17 mouse cellular contexts compared by ENCODE assay signal in the genomic region with DNA sequence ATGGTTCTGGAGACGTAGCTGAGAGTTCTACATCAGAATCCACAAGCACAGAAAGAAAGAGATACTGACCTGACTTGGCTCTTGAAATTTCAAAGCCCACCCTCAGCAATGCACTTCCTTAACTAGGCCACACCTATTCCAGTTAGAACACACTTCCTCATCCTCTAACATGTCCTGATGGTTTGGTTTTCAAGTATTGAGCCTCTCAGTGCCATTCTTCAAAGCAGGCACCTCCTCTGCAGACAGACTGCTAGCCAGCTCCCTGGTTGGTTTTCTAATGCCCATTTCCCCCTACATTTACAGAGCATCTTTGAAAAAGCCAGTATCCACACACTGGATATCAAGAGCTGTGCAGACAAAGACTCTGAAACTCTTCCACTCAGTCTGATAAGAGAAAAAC. TPM values are rescaled to one million over a fixed set of nuclear protein-coding genes. Genes with fewer than 3 reads are reported as not detected.
DNase-seq lines count a peak whose midpoint lies in the region; ATAC-seq and TF ChIP-seq lines count a peak whose summit lies in the region.
"Had no signal": no experiment of that assay in that cellular context is flagged by ENCODE, and none has a peak within 500 bp of the region (broad histone marks: within the 10 kb centered on the region; RNA-seq: fewer than 3 reads in every experiment).

No protein-coding gene starts in this region.

- no peak overlapping the region for H3K9ac ChIP-seq in liver, embryonic 15.5 days
- H3K9ac ChIP-seq: embryonic facial prominence, embryonic 13.5 days; forebrain, embryonic 13.5 days; hindbrain, embryonic 15.5 days had no signal

- no peak for ATAC-seq in G1E (ENCODE audit: extremely low read depth, insufficient number of reproducible peaks, low FRiP score, poor library complexity, severe bottlenecking)
- ATAC-seq in liver, embryonic 15.5 days (ENCODE audit: insufficient read depth) = no peak
- ATAC-seq: forebrain, embryonic 13.5 days; lung, postnatal 0 days; midbrain, embryonic 16.5 days had no signal

- H3K4me3 ChIP-seq in spleen, adult 2 months (ENCODE audit: extremely low read depth, insufficient read depth, insufficient read length) = peak overlapping the region; percentile 83
- H3K4me3 ChIP-seq in G1E (ENCODE audit: low read depth, low read length) = peak overlapping the region; percentile 53
- peak overlapping the region; percentile 23 for H3K4me3 ChIP-seq in liver, embryonic 15.5 days (replicated peaks)
- H3K4me3 ChIP-seq in small intestine, adult 2 months (ENCODE audit: low read depth, low read length) = no peak overlapping the region
- H3K4me3 ChIP-seq in kidney, adult 2 months (ENCODE audit: insufficient read depth, low read depth, low read length) = no peak overlapping the region
- H3K4me3 ChIP-seq: embryonic facial prominence, embryonic 13.5 days; forebrain, embryonic 13.5 days; hindbrain, embryonic 15.5 days had no signal

- H3K4me1 ChIP-seq in spleen, adult 2 months (ENCODE audit: control insufficient read depth, insufficient read depth, insufficient read length) = peaks cover 31% of the 10 kb centered on the region
- peaks cover 35% of the 10 kb centered on the region for H3K4me1 ChIP-seq in G1E (ENCODE audit: insufficient read depth, low read depth, low read length)
- no peaks in the 10 kb centered on the region for H3K4me1 ChIP-seq in liver, embryonic 15.5 days (replicated peaks)
- 0 out of 2 replicates have a peak, but pooled peaks cover 2% of the 10 kb centered on the region for H3K4me1 ChIP-seq in small intestine, adult 2 months (ENCODE audit: control insufficient read depth, insufficient read depth, insufficient read length, low read length)
- no peaks in the 10 kb centered on the region for H3K4me1 ChIP-seq in kidney, adult 2 months (ENCODE audit: control insufficient read depth, insufficient read depth, low read length)
- H3K4me1 ChIP-seq: forebrain, embryonic 13.5 days; hindbrain, embryonic 15.5 days had no signal

- WGBS in spleen, adult 2 months = 27% methylated on average over 1 of the region's 1 CpGs
- WGBS in liver, embryonic 15.5 days (ENCODE audit: insufficient replicate concordance) = 27% methylated on average over 1 of the region's 1 CpGs
- WGBS in small intestine, adult 2 months = 50% methylated on average over 1 of the region's 1 CpGs
- WGBS in kidney, adult 2 months = 61% methylated on average over 1 of the region's 1 CpGs

- H3K27ac ChIP-seq in spleen, adult 2 months (ENCODE audit: insufficient read depth, low read length) = peak overlapping the region; percentile 96
- peak overlapping the region; percentile 46; the same call in 1 of the 2 replicates for H3K27ac ChIP-seq in liver, embryonic 15.5 days (replicated peaks)
- peak overlapping the region; percentile 72; the same call in 1 of the 2 replicates for H3K27ac ChIP-seq in small intestine, adult 2 months (ENCODE audit: insufficient read depth, low read depth, low read length)
- no peak overlapping the region for H3K27ac ChIP-seq in kidney, adult 2 months (ENCODE audit: insufficient read depth, low read depth, low read length)
- H3K27ac ChIP-seq: embryonic facial prominence, embryonic 13.5 days; forebrain, embryonic 13.5 days; hindbrain, embryonic 15.5 days had no signal

- no peak for TF ChIP-seq CTCF in spleen, adult 2 months (IDR thresholded peaks at IDR 0.05; ENCODE audit: extremely low read depth, insufficient read depth, insufficient read length, insufficient replicate concordance)
- no peak for TF ChIP-seq CTCF in G1E (IDR thresholded peaks at IDR 0.05; ENCODE audit: low read depth, low read length)
- no peak for TF ChIP-seq CTCF in small intestine, adult 2 months (IDR thresholded peaks at IDR 0.05; ENCODE audit: extremely low read depth, insufficient read length, insufficient replicate concordance, low read depth, low read length)
- no peak for TF ChIP-seq CTCF in kidney, adult 2 months (conservative IDR thresholded peaks at IDR 0.05; ENCODE audit: insufficient read depth, insufficient read length, low read depth, low read length)

- no peaks in the 10 kb centered on the region for H3K9me3 ChIP-seq in G1E (replicated peaks)
- H3K9me3 ChIP-seq in liver, embryonic 15.5 days (replicated peaks) = no peaks in the 10 kb centered on the region
- H3K9me3 ChIP-seq: embryonic facial prominence, embryonic 13.5 days; forebrain, embryonic 13.5 days; hindbrain, embryonic 15.5 days had no signal

- no peaks in the 10 kb centered on the region for H3K27me3 ChIP-seq in spleen, adult 2 months (ENCODE audit: control insufficient read depth, insufficient read depth, low read length)
- peaks cover 18% of the 10 kb centered on the region for H3K27me3 ChIP-seq in G1E (ENCODE audit: insufficient read depth, low read length)
- H3K27me3 ChIP-seq in liver, embryonic 15.5 days = no peaks in the 10 kb centered on the region
- H3K27me3 ChIP-seq in small intestine, adult 2 months (ENCODE audit: control insufficient read depth, insufficient read depth, low read length) = no peaks in the 10 kb centered on the region
- no peaks in the 10 kb centered on the region for H3K27me3 ChIP-seq in kidney, adult 2 months (replicated peaks; ENCODE audit: control insufficient read depth, insufficient read depth, low read length)
- H3K27me3 ChIP-seq: embryonic facial prominence, embryonic 13.5 days; forebrain, embryonic 13.5 days; hindbrain, embryonic 15.5 days had no signal

- DNase-seq in spleen, adult 2 months (ENCODE audit: low read depth in 1 of 2, low spot score in 2 of 2) = peak in 1 of 2 experiments; percentile 50
- no peak for DNase-seq in spleen, adult 18-20 months
- peak; percentile 41 for DNase-seq in G1E (ENCODE audit: low spot score)
- DNase-seq in kidney, adult 2 months = no peak
- no peak for DNase-seq in cerebellum, postnatal 36 days
- no peak for DNase-seq in cerebellum, adult 8-10 months
- DNase-seq: cerebellum, postnatal 10 days; gastrocnemius, postnatal 10 days; kidney, adult 9 months had no signal

- 0 out of 2 replicates have a peak, but pooled peaks have one; percentile 7 for TF ChIP-seq POLR2A in spleen, adult 2 months (IDR thresholded peaks at IDR 0.05; ENCODE audit: low read depth, low read length)
- no peak for TF ChIP-seq POLR2A in small intestine, adult 2 months (IDR thresholded peaks at IDR 0.05; ENCODE audit: low read depth, low read length)
- no peak for TF ChIP-seq POLR2A in kidney, adult 2 months (IDR thresholded peaks at IDR 0.05; ENCODE audit: low read depth, low read length)

- peaks cover 4% of the 10 kb centered on the region for H3K36me3 ChIP-seq in spleen, adult 2 months (ENCODE audit: control insufficient read depth, insufficient read depth, low read length)
- H3K36me3 ChIP-seq in G1E (replicated peaks) = peaks cover 9% of the 10 kb centered on the region
- no peaks in the 10 kb centered on the region for H3K36me3 ChIP-seq in liver, embryonic 15.5 days (replicated peaks)
- no peaks in the 10 kb centered on the region for H3K36me3 ChIP-seq in small intestine, adult 2 months (ENCODE audit: control insufficient read depth, insufficient read depth, low read length)
- H3K36me3 ChIP-seq in kidney, adult 2 months (ENCODE audit: control insufficient read depth, insufficient read depth, low read length) = no peaks in the 10 kb centered on the region
- H3K36me3 ChIP-seq: embryonic facial prominence, embryonic 13.5 days; hindbrain, embryonic 15.5 days had no signal

- H3K4me2 ChIP-seq in liver, embryonic 15.5 days = no peak overlapping the region
- H3K4me2 ChIP-seq: embryonic facial prominence, embryonic 13.5 days; forebrain, embryonic 13.5 days; hindbrain, embryonic 15.5 days had no signal

RNA-seq across cellular contexts. Expression of gene Raet1d, which starts 58.7 kb away (rescaled TPM):
- polyA plus RNA-seq in spleen, adult 2 months (2012; rRNA removed) = not detected in 2 replicates
- not detected in 2 replicates for total RNA-seq in G1E (2014; fragmentation: Nextera tagmentation)
- not detected in 2 replicates for total RNA-seq in G1E (2017)
- polyA plus RNA-seq in G1E (2012) = not detected in 2 replicates
- polyA plus RNA-seq in liver, embryonic 15.5 days (2015; fragmentation: Nextera tagmentation; extraction: Ambion mirVana) = 9.8 TPM in 2 replicates
- not detected in 2 replicates for polyA plus RNA-seq in small intestine, adult 2 months (2012; rRNA removed)
- not detected in 2 replicates for polyA plus RNA-seq in kidney, adult 2 months (2012; rRNA removed)
- total RNA-seq: left cerebral cortex, postnatal 36 days had no signal

Comparison
In these comparisons a context has a peak if more than half of its experiments do, and no peak if none do; other contexts are left out.
1. H3K4me3 ChIP-seq: peak in spleen, adult 2 months (single experiment), G1E (single experiment) and liver, embryonic 15.5 days (single experiment); none in small intestine, adult 2 months (single experiment) and kidney, adult 2 months (single experiment).
2. RNA of gene Raet1d, which starts 58.7 kb away (polyA plus RNA-seq): 9.8 TPM in liver, embryonic 15.5 days; not detected in spleen, adult 2 months, not detected in G1E, not detected in small intestine, adult 2 months and not detected in kidney, adult 2 months; every median in the first group is over 10 times any median in the second.